Mouse (Mus musculus) C2C12 (cell line): ENCODE measurements around the gene Ccdc66. TPM values are rescaled to one million over a fixed set of nuclear protein-coding genes. Genes with fewer than 3 reads are reported as not detected.

Source experiments
- H3K27me3 ChIP-seq: one replicate; pipeline ENCODE4 v1.6.1; 2011; ENCODE audit not compliant: control insufficient read depth, insufficient read depth, insufficient read length
- H3K36me3 ChIP-seq: one replicate; pipeline ENCODE4 v1.6.1; 2011; ENCODE audit not compliant: control insufficient read depth, insufficient read depth
- H3K4me3 ChIP-seq: one replicate; pipeline ENCODE4 v1.5.1; 2011; ENCODE audit warnings: mild to moderate bottlenecking, control low read depth; ENCODE audit not compliant: poor library complexity, insufficient read depth, severe bottlenecking
- H3K79me2 ChIP-seq: one replicate; pipeline ENCODE4 v1.6.1; 2011; ENCODE audit not compliant: control insufficient read depth, insufficient read depth
- H3K79me3 ChIP-seq: one replicate; pipeline ENCODE4 v1.6.1; 2011; ENCODE audit warnings: low read depth, control low read depth
- H3ac ChIP-seq: one replicate; pipeline ENCODE3; 2011; ENCODE audit warnings: low read depth; ENCODE audit not compliant: control insufficient read depth, insufficient read length
- CEBPB ChIP-seq: IDR thresholded peaks from one replicate; pipeline ENCODE4 v1.6.1; 2011; ENCODE audit warnings: low read depth, mild to moderate bottlenecking, control low read depth, moderate library complexity
- CTCF ChIP-seq: IDR thresholded peaks from one replicate; pipeline ENCODE4 v1.5.1; 2011; ENCODE audit not compliant: control insufficient read depth, insufficient read depth, insufficient read length
- FOSL1 ChIP-seq: IDR thresholded peaks from one replicate; pipeline ENCODE4 v1.8.0; 2011; ENCODE audit warnings: mild to moderate bottlenecking, low read length; ENCODE audit not compliant: poor library complexity, insufficient read depth, severe bottlenecking
- MAX ChIP-seq: IDR thresholded peaks from one replicate; pipeline ENCODE4 v1.6.1; 2011; ENCODE audit warnings: mild to moderate bottlenecking, control low read depth
- MYOD1 ChIP-seq: IDR thresholded peaks from one replicate; pipeline ENCODE4 v1.6.1; 2011; ENCODE audit warnings: low read depth; ENCODE audit not compliant: control insufficient read depth, insufficient read length
- MYOG ChIP-seq: IDR thresholded peaks from one replicate; pipeline ENCODE4 v1.6.1; 2011; ENCODE audit not compliant: control insufficient read depth, insufficient read length; ENCODE audit errors: extremely low read depth
- USF1 ChIP-seq: IDR thresholded peaks from one replicate; pipeline ENCODE4 v1.6.1; 2011; ENCODE audit warnings: low read depth, mild to moderate bottlenecking, control low read depth, moderate library complexity
- polyA plus RNA-seq: library from polyadenylated mRNA; unstranded; fragments of >200 nt; fragmentation: generic; extraction: Trizol; gene quantifications from one replicate; pipeline ENCODE4 v1.2.1, GENCODE M21; 2012; ENCODE audit warnings: missing spikeins

Gene Ccdc66
- polyA plus RNA-seq, 1 experiment = 2.2 TPM

DNA sequence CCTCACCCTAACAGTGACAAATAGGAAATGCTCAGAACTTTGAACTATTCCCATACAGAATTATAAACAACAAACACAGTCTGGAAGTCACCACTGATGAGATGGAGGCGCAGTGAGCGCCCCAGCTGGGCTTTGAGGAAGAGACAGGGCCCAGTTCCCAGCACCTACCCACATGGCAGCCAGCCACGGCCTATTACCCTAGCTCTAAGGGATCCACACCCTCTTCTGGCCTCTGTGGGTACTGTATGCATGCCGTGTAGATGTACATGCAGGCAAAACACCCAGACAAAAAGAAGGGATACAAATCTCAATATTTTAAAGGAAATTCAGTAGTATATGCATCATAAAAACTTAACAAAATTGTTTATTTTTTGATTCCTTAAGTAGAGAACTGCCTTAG, 14.7 kb downstream of the Ccdc66 start:
- Histone ChIP-seq H3K79me2 (no peaks in the 10 kb centered on the region), H3K4me3 (no peak overlapping the region), H3K27me3 (no peaks in the 10 kb centered on the region), H3K79me3 (no peaks in the 10 kb centered on the region), H3ac (no peak overlapping the region), H3K36me3 (peaks cover 86% of the 10 kb centered on the region)
- no peak for TF ChIP-seq MYOG
- no peak for TF ChIP-seq FOSL1
- TF ChIP-seq CEBPB = no peak
- TF ChIP-seq CTCF = no peak
- TF ChIP-seq MYOD1 = no peak
- no peak for TF ChIP-seq MAX
- TF ChIP-seq USF1 = no peak

GRCm38 (mm10) chr14:27491399-27491798, 16.9 kb downstream of the Ccdc66 start:
- Histone ChIP-seq H3K36me3 (peaks cover 91% of the 10 kb centered on the region), H3K79me2 (no peaks in the 10 kb centered on the region), H3K4me3 (no peak overlapping the region), H3K79me3 (no peaks in the 10 kb centered on the region), H3ac (no peak overlapping the region), H3K27me3 (no peaks in the 10 kb centered on the region)
- TF ChIP-seq USF1 = no peak
- TF ChIP-seq FOSL1 = no peak
- no peak for TF ChIP-seq CEBPB
- TF ChIP-seq MYOD1 = no peak
- TF ChIP-seq MYOG = no peak
- no peak for TF ChIP-seq MAX
- TF ChIP-seq CTCF = no peak

DNA sequence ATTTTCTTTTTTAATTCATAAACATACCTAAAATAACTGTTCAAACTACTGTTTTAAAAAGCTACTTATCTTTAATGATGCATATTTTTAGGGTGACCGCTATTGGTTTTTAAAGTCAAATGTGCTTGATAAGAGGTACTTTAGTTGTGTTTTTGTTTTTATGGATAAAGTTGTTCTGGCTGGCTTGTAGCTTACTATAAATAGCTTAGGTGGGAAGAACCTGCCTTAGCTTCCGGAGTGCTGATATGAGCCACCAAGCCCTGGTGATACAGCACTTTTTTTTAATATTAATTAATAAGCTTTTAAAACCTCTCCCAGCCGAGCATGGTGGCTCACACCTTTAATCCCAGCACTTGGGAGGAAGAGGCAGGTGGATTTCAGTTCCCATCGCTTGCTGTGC, 61.3 kb downstream of the Ccdc66 start:
- no peak for TF ChIP-seq CTCF
- no peak for TF ChIP-seq USF1
- TF ChIP-seq MYOG = no peak
- TF ChIP-seq MAX = no peak
- TF ChIP-seq MYOD1 = no peak
- no peak for TF ChIP-seq FOSL1
- no peak for TF ChIP-seq CEBPB
- Histone ChIP-seq H3K79me3 (no peaks in the 10 kb centered on the region), H3K79me2 (no peaks in the 10 kb centered on the region), H3K4me3 (no peak overlapping the region), H3ac (no peak overlapping the region), H3K36me3 (peaks cover 63% of the 10 kb centered on the region), H3K27me3 (no peaks in the 10 kb centered on the region)

DNA sequence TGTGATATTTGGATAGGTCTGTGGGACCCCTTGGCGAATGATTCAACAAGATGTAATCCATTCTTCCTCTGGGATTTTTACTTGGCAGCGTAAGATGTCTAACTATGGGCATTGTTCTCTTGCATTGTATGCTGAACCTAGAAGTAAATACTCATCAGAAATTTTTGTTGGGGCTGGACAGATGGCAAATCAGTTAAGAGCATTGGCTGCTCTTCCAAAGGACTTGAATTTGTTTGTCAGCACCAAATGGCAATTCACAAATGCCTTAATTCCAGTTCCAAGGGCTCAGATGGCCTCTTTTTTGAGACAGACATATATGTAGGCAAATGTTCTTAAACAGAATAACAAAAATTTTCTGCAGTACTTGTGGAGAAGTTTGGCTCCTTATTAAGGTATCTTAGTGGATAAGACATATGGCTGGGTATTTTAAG, 63.4 kb downstream of the Ccdc66 start:
- no peaks in the 10 kb centered on the region for H3K79me2 ChIP-seq
- TF ChIP-seq USF1 (no peak), MYOG (no peak), CTCF (no peak), MAX (no peak), CEBPB (no peak), FOSL1 (no peak), MYOD1 (no peak)
- H3ac ChIP-seq = no peak overlapping the region
- no peaks in the 10 kb centered on the region for H3K79me3 ChIP-seq
- H3K36me3 ChIP-seq = peaks cover 70% of the 10 kb centered on the region
- H3K27me3 ChIP-seq = no peaks in the 10 kb centered on the region
- no peak overlapping the region for H3K4me3 ChIP-seq

- peaks cover 1% of the 10 kb centered on the region for H3K79me3 ChIP-seq
- no peak for TF ChIP-seq MAX
- TF ChIP-seq FOSL1 = no peak
- no peak for TF ChIP-seq MYOG
- no peak for TF ChIP-seq CTCF
- no peak for TF ChIP-seq MYOD1
- TF ChIP-seq CEBPB = no peak
- TF ChIP-seq USF1 = no peak
- H3K4me3 ChIP-seq = no peak overlapping the region
- peaks cover 51% of the 10 kb centered on the region for H3K36me3 ChIP-seq
- H3K27me3 ChIP-seq = no peaks in the 10 kb centered on the region
- peaks cover 16% of the 10 kb centered on the region for H3K79me2 ChIP-seq
- H3ac ChIP-seq = no peak overlapping the region
Observed at GRCm38 (mm10) chr14:27440921-27441320, 67.3 kb downstream of the Ccdc66 start.

DNA sequence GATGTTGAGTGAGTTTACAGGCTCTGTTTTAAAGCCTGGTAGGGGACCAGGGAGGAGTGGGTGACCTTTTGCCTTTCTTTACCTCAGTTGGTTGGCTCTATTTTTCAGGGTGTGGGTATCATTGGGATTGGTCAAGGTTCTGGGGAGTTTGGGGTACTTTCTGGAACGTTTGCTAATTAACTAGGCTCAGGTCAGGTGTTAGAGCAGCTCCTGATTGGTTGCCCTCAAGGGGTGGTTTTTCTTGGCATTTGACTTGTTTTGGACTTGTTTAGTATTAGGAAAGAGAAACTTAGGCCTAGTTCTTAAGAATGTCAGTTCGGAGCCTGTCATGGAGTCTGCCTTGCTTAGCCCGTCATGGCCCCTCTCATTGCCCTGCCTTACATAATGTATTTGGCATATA, 71.4 kb downstream of the Ccdc66 start:
- TF ChIP-seq CEBPB (no peak), MYOG (no peak)
- Histone ChIP-seq H3K4me3 (no peak overlapping the region), H3K79me3 (peaks cover 7% of the 10 kb centered on the region), H3ac (no peak overlapping the region), H3K27me3 (no peaks in the 10 kb centered on the region), H3K79me2 (peaks cover 55% of the 10 kb centered on the region), H3K36me3 (peaks cover 29% of the 10 kb centered on the region)
